Mouse (Mus musculus): ENCODE measurements at regions not wholly inside any gene's neighbourhood (a gene's known extent, or its start where the extent isn't known, plus 50 kb on each side); places are given as distances from the start of the nearest gene placed in this dataset.
A peak's percentile ranks its signal among the peaks of the same experiment; 100 is the strongest.

DNA sequence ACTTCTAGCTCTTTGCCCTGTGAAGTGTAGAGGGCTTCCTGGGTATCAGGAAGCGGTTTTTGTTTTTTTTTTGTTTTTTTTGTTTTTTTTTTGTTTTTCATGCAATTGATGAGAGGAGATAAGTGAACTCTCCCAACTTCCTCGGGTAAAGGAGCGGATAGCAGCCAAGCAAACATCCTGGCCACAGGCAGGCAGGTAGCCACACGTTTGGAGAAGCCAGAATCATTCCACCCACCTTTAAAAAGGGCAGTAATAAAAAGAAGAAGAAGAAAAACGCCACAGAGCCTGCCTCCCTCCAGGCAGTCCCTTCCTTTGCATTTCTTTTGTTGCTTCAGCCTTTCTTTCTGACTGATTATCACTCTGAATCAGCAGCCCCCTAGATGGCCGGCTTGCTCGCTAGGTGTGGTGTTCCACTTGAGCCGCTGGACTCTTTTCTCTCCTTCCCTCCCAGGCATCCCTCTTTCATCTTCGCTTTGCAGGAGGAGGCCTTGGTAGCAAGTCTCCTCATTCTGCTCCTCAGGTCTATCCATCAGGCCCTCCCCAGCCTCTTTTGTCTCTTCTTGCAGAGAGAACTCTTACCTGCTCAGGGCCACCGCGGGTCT, 323.9 kb upstream of the Gm765 start:
- no peaks in the 10 kb centered on the region for H3K4me1 ChIP-seq (replicated peaks; ENCODE audit: control insufficient read depth, insufficient read depth)
- no peaks in the 10 kb centered on the region for H3K36me3 ChIP-seq (ENCODE audit: control insufficient read depth, insufficient read depth, low read length)
- DNase-seq (ENCODE audit: low spot score) (no peak), ATAC-seq (ENCODE audit: low FRiP score, low TSS enrichment) (no peak)
- TF ChIP-seq EP300 (optimal IDR thresholded peaks at IDR 0.05) (no peak), CTCF (IDR thresholded peaks at IDR 0.05; ENCODE audit: low read depth) (no peak)
- H3K27ac ChIP-seq (replicated peaks) = no peak overlapping the region
- no peaks in the 10 kb centered on the region for H3K9me3 ChIP-seq (ENCODE audit: control insufficient read depth, low read length)
- 33% methylated on average over 11 of the region's 11 CpGs for WGBS
- H3K27me3 ChIP-seq (ENCODE audit: control insufficient read depth, insufficient read depth, low read length) = no peaks in the 10 kb centered on the region
- no peak overlapping the region for H3K4me2 ChIP-seq (replicated peaks; ENCODE audit: low read depth)
- H3K9ac ChIP-seq (ENCODE audit: low read length) = no peak overlapping the region
- H3K4me3 ChIP-seq (ENCODE audit: low read depth, low read length) = no peak overlapping the region

DNA sequence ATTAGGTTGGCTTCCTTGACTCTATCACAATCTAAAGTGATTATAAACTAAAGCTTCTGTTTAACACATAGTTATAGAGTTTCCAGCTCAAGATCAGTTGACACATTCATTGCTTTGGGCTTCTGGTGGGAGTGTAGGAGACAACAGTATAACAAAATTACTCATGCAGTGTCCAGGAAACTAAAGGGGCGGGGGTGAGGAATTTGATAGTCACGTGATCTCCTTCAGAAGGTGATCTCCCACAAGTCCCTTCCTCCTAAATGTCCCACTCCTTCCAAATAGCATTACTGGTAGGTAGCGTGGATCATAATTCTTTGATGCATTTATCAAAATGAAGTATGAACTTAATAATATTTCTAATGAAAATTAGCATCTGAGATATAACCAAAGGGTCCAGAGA, 309.3 kb upstream of the Gm765 start:
- H3K27ac ChIP-seq (replicated peaks) = no peak overlapping the region
- H3K9ac ChIP-seq (ENCODE audit: low read length) = no peak overlapping the region
- no peaks in the 10 kb centered on the region for H3K9me3 ChIP-seq (ENCODE audit: control insufficient read depth, low read length)
- ATAC-seq (ENCODE audit: low FRiP score, low TSS enrichment) (no peak), DNase-seq (ENCODE audit: low spot score) (no peak)
- no peak for TF ChIP-seq CTCF (IDR thresholded peaks at IDR 0.05; ENCODE audit: low read depth)
- TF ChIP-seq EP300 (optimal IDR thresholded peaks at IDR 0.05) = no peak
- H3K36me3 ChIP-seq (ENCODE audit: control insufficient read depth, insufficient read depth, low read length) = no peaks in the 10 kb centered on the region
- H3K4me1 ChIP-seq (replicated peaks; ENCODE audit: control insufficient read depth, insufficient read depth) = no peaks in the 10 kb centered on the region
- 80% methylated on average over 3 of the region's 3 CpGs for WGBS
- H3K4me3 ChIP-seq (ENCODE audit: low read depth, low read length) = no peak overlapping the region
- no peaks in the 10 kb centered on the region for H3K27me3 ChIP-seq (ENCODE audit: control insufficient read depth, insufficient read depth, low read length)
- no peak overlapping the region for H3K4me2 ChIP-seq (replicated peaks; ENCODE audit: low read depth)

DNA sequence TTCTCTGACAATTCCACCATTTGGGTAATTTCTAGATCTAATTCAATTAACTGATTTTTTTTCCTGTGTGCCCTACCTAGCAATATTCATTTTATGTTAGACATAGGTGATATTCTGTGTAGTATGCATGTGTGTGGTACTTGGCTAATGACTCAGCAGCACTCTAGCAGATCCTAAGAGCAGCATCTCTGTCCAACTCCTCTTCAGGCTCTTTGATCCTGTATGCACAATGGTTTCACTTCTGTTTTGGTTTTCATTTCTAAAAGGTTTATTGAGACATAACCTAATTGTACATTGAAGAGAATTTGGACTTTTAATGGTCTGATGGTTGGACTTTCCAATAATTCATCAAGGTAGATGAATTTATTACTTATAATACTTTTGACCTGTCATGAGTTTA, 308.8 kb upstream of the Gm765 start:
- ATAC-seq (ENCODE audit: low FRiP score, low TSS enrichment) (no peak), DNase-seq (ENCODE audit: low spot score) (no peak)
- no peak overlapping the region for H3K4me2 ChIP-seq (replicated peaks; ENCODE audit: low read depth)
- H3K9me3 ChIP-seq (ENCODE audit: control insufficient read depth, low read length) = no peaks in the 10 kb centered on the region
- H3K27ac ChIP-seq (replicated peaks) = no peak overlapping the region
- H3K4me3 ChIP-seq (ENCODE audit: low read depth, low read length) = no peak overlapping the region
- TF ChIP-seq EP300 (optimal IDR thresholded peaks at IDR 0.05) = no peak
- TF ChIP-seq CTCF (IDR thresholded peaks at IDR 0.05; ENCODE audit: low read depth) = no peak
- H3K4me1 ChIP-seq (replicated peaks; ENCODE audit: control insufficient read depth, insufficient read depth) = no peaks in the 10 kb centered on the region
- H3K36me3 ChIP-seq (ENCODE audit: control insufficient read depth, insufficient read depth, low read length) = no peaks in the 10 kb centered on the region
- no peaks in the 10 kb centered on the region for H3K27me3 ChIP-seq (ENCODE audit: control insufficient read depth, insufficient read depth, low read length)
- H3K9ac ChIP-seq (ENCODE audit: low read length) = no peak overlapping the region

DNA sequence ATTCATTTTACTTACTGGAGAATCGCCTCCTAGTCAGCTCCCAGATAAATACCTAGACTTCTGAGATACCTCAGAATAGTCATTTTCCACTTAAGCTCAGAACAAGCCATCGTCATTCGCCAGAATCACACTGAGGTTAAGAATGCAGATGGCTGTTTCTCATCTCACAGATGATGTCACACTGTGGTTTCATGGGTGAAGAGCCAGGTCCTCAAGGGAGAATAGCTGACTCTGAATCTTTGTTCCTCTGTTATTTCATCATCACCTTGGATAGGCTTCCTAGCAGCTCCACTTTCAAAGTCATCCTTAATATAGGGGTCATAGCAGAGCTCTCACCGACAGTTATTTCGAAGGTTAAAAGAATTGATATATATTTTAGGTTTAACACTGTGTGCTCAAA, 297.8 kb upstream of the Gm765 start:
- Histone ChIP-seq H3K4me2 (replicated peaks; ENCODE audit: low read depth) (no peak overlapping the region), H3K36me3 (ENCODE audit: control insufficient read depth, insufficient read depth, low read length) (no peaks in the 10 kb centered on the region), H3K9ac (ENCODE audit: low read length) (no peak overlapping the region), H3K27me3 (ENCODE audit: control insufficient read depth, insufficient read depth, low read length) (no peaks in the 10 kb centered on the region), H3K27ac (replicated peaks) (no peak overlapping the region), H3K4me3 (ENCODE audit: low read depth, low read length) (no peak overlapping the region), H3K4me1 (replicated peaks; ENCODE audit: control insufficient read depth, insufficient read depth) (no peaks in the 10 kb centered on the region), H3K9me3 (ENCODE audit: control insufficient read depth, low read length) (no peaks in the 10 kb centered on the region)
- ATAC-seq (ENCODE audit: low FRiP score, low TSS enrichment) (no peak), DNase-seq (ENCODE audit: low spot score) (no peak)
- 89% methylated on average over 5 of the region's 5 CpGs for WGBS
- no peak for TF ChIP-seq EP300 (optimal IDR thresholded peaks at IDR 0.05)
- no peak for TF ChIP-seq CTCF (IDR thresholded peaks at IDR 0.05; ENCODE audit: low read depth)

DNA sequence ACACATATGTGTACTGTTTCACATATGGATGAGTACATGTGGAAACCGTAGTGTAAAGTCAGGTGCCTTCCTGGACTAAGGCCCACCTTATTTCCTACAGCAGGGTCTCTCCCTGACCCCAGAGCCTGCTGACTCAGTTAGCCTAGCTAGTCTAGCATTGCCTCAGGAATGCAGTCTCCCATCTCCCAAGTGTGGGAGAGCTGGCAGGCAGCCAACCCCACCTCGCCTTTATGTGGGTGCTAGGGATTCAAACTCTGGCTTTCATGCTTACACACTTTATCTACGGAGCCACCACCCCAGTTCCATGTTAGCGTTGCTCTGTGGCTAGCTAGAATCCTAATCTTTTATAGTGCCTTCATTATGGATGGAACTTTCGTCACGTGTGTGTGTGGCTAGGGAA, 293.3 kb upstream of the Gm765 start:
- ATAC-seq (ENCODE audit: low FRiP score, low TSS enrichment) (no peak), DNase-seq (ENCODE audit: low spot score) (no peak)
- Histone ChIP-seq H3K4me1 (replicated peaks; ENCODE audit: control insufficient read depth, insufficient read depth) (no peaks in the 10 kb centered on the region), H3K4me2 (replicated peaks; ENCODE audit: low read depth) (no peak overlapping the region), H3K36me3 (ENCODE audit: control insufficient read depth, insufficient read depth, low read length) (no peaks in the 10 kb centered on the region), H3K27me3 (ENCODE audit: control insufficient read depth, insufficient read depth, low read length) (no peaks in the 10 kb centered on the region), H3K27ac (replicated peaks) (no peak overlapping the region), H3K4me3 (ENCODE audit: low read depth, low read length) (no peak overlapping the region), H3K9me3 (ENCODE audit: control insufficient read depth, low read length) (no peaks in the 10 kb centered on the region), H3K9ac (ENCODE audit: low read length) (no peak overlapping the region)
- TF ChIP-seq CTCF (IDR thresholded peaks at IDR 0.05; ENCODE audit: low read depth) = no peak
- no peak for TF ChIP-seq EP300 (optimal IDR thresholded peaks at IDR 0.05)
- 71% methylated on average over 6 of the region's 6 CpGs for WGBS

DNA sequence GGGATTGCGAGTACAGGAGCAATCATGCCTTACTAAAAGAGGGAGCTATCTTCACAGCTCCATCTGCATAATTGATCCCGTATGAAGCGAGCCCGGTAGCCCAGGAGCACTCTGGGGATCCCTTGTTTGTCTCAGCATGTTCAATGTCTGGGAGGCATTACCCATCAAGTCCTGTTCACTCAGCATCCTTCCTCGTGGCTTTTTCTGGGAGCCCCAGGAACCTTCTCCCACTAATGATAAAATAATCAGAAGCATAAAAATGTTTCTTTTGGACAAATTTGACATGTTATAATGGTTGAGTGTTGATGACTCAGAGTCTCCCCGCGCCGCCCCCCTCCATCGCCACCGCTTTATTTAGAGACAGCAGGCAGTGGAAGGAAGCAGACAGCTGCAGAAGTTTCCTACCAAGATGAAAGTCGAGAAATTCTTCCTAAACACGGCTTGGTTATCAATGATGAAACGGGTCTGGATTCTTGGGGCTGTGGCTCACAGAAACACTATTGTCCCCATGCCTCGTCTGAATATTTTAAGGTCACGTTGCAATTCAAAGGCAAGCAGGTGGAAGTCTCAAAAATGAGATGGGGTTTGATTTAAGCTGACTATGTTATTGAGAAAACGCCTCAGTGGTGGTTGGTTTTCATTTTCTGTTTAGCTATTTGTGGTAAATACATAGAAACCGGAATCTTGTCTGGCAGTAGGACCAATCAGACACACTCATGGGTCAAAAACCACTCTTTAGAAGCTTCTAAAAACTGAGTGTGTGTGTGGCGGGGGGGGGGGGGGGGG, 289.9 kb upstream of the Gm765 start:
- TF ChIP-seq CTCF (IDR thresholded peaks at IDR 0.05; ENCODE audit: low read depth) (no peak), EP300 (optimal IDR thresholded peaks at IDR 0.05) (no peak)
- Histone ChIP-seq H3K27ac (replicated peaks) (no peak overlapping the region), H3K36me3 (ENCODE audit: control insufficient read depth, insufficient read depth, low read length) (no peaks in the 10 kb centered on the region), H3K9me3 (ENCODE audit: control insufficient read depth, low read length) (no peaks in the 10 kb centered on the region), H3K4me1 (replicated peaks; ENCODE audit: control insufficient read depth, insufficient read depth) (no peaks in the 10 kb centered on the region), H3K27me3 (ENCODE audit: control insufficient read depth, insufficient read depth, low read length) (no peaks in the 10 kb centered on the region), H3K9ac (ENCODE audit: low read length) (no peak overlapping the region), H3K4me3 (ENCODE audit: low read depth, low read length) (no peak overlapping the region), H3K4me2 (replicated peaks; ENCODE audit: low read depth) (peak overlapping the region; percentile 23; the same call in 1 of the 2 replicates)
- ATAC-seq (ENCODE audit: low FRiP score, low TSS enrichment) = no peak
- 55% methylated on average over 18 of the region's 18 CpGs for WGBS
- no peak for DNase-seq (ENCODE audit: low spot score)
